Mouse (Mus musculus): ENCODE data around the gene Lepr.

GRCm38 (mm10) chr4:101721705-101722104 lies 4.5 kb downstream of the Lepr start:
- TF ChIP-seq GATA1 (IDR thresholded peaks at IDR 0.05; ENCODE audit: borderline replicate concordance, low read length) (no peak), FLI1 (IDR thresholded peaks at IDR 0.05; ENCODE audit: low read length) (no peak)

All from megakaryocyte, embryonic 14.5 days (primary cell).